10 mouse cellular contexts compared by ENCODE assay signal in the genomic region with DNA sequence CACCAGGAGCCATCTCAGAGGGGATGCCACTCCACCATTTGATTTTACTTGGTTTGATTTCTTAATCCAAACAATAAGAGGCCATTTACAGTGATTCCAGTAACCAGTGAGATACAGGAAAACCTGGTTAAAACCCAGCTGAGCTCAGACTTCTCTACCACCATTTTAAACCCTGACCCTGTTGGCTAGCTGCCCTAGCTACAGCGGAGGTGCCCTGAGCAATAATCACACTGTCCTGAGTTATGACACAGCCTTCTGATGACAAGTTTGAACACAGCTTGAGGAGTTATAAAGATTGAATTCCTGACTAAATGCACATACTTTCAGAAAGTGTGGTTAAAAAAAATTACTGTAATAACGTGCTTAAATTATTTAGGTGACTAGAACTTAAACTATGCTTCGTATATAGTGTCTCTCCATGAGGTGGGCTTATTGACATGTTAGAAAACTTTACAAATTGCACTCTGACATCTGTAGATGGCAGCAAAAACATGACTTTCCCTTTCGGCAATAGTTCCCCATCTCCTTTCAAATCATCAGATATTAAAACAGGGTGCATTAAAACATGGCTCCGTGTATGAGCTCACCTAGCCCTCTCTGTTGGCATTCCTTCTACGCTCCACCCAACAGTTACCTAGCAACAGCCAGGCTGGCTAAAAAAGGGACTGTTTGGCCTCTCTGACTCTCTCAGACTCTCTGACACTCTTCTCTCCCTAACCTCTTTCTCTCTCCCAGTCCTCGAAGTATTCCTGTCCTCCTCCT. TPM values are rescaled to one million over a fixed set of nuclear protein-coding genes. Genes with fewer than 3 reads are reported as not detected.
DNase-seq lines count a peak whose midpoint lies in the region; ATAC-seq lines count a peak whose summit lies in the region.
"Had no signal": no experiment of that assay in that cellular context is flagged by ENCODE, and none has a peak within 500 bp of the region (broad histone marks: within the 10 kb centered on the region; RNA-seq: fewer than 3 reads in every experiment).

No protein-coding gene starts in this region.

- H3K9me3 ChIP-seq in midbrain, embryonic 14.5 days (ENCODE audit: control insufficient read depth, low read length) = no peaks in the 10 kb centered on the region

- H3K27me3 ChIP-seq in midbrain, embryonic 14.5 days (ENCODE audit: control insufficient read depth, insufficient read depth, low read length) = no peaks in the 10 kb centered on the region

- no peak overlapping the region for H3K4me2 ChIP-seq in midbrain, embryonic 14.5 days (ENCODE audit: low read length)

- H3K36me3 ChIP-seq in midbrain, embryonic 14.5 days (ENCODE audit: control insufficient read depth, insufficient read depth, low read length) = no peaks in the 10 kb centered on the region

- DNase-seq in frontal cortex, adult 2 months (ENCODE audit: extremely low spot score in 1 of 2, low spot score in 1 of 2) = peak; percentile 15 to 46
- DNase-seq in frontal cortex, postnatal 14 days (ENCODE audit: low spot score in 2 of 2) = no peak
- DNase-seq in urinary bladder, postnatal 36 days (ENCODE audit: low spot score in 2 of 2) = peak; percentile 27 to 30
- no peak for DNase-seq in urinary bladder, adult 2 months (ENCODE audit: low spot score)
- DNase-seq in kidney, adult 18-20 months = peak; percentile 62
- DNase-seq in midbrain, embryonic 14.5 days = peak; percentile 57
- no peak for DNase-seq in gastrocnemius, postnatal 4 days (ENCODE audit: low spot score in 2 of 2)

- no peaks in the 10 kb centered on the region for H3K4me1 ChIP-seq in midbrain, embryonic 14.5 days (ENCODE audit: control insufficient read depth, insufficient read depth, low read length)

- ATAC-seq in midbrain, embryonic 14.5 days (ENCODE audit: low FRiP score, low TSS enrichment) = no peak
- no peak for ATAC-seq in monocyte, adult 5-6 weeks (replicated peaks; ENCODE audit: insufficient number of reproducible peaks, low FRiP score, low TSS enrichment, poor library complexity, severe bottlenecking)

- H3K27ac ChIP-seq in midbrain, embryonic 14.5 days (replicated peaks; ENCODE audit: low read depth, low read length) = no peak overlapping the region

- WGBS in midbrain, embryonic 14.5 days = 58% methylated on average over 7 of the region's 7 CpGs

- no peak overlapping the region for H3K4me3 ChIP-seq in midbrain, embryonic 14.5 days (replicated peaks; ENCODE audit: low read depth, low read length)

- H3K9ac ChIP-seq in midbrain, embryonic 14.5 days (replicated peaks; ENCODE audit: low read length) = no peak overlapping the region

RNA-seq across cellular contexts. Expression of gene Gm11099, which starts 29.1 kb away (rescaled TPM):
- not detected in 2 replicates for polyA plus RNA-seq in frontal cortex, adult 2 months (2012; rRNA removed)
- not detected in 2 replicates for polyA plus RNA-seq in urinary bladder, adult 2 months (2012; rRNA removed)
- polyA plus RNA-seq in midbrain, embryonic 14.5 days (2014; fragmentation: Nextera tagmentation; extraction: Ambion mirVana) = not detected in 2 replicates
- not detected for total RNA-seq in gastrocnemius, postnatal 4 days (2021)
- total RNA-seq in monocyte, adult 5-6 weeks (2017) = not detected in 3 replicates
- total RNA-seq: left cerebral cortex, adult 18-20 months had no signal
- polyA plus RNA-seq: small intestine, adult 2 months had no signal

Comparison
In these comparisons a context has a peak if more than half of its experiments do, and no peak if none do; other contexts are left out.
1. DNase-seq: peak in frontal cortex, adult 2 months (2 of 2), urinary bladder, postnatal 36 days (2 of 2), kidney, adult 18-20 months (single experiment) and midbrain, embryonic 14.5 days (single experiment); none in frontal cortex, postnatal 14 days (0 of 2), urinary bladder, adult 2 months (single experiment) and gastrocnemius, postnatal 4 days (0 of 2).